Mouse (Mus musculus) thymus, adult 18-20 months (tissue): ENCODE measurements around the gene Tor1aip1.

Experiments
- DNase-seq, 2 experiments: peaks; one replicate each; pipeline ENCODE4 v3.0.0; 2022; ENCODE audit warnings: mixed read lengths in 2 of 2

The Tor1aip1 gene

DNA sequence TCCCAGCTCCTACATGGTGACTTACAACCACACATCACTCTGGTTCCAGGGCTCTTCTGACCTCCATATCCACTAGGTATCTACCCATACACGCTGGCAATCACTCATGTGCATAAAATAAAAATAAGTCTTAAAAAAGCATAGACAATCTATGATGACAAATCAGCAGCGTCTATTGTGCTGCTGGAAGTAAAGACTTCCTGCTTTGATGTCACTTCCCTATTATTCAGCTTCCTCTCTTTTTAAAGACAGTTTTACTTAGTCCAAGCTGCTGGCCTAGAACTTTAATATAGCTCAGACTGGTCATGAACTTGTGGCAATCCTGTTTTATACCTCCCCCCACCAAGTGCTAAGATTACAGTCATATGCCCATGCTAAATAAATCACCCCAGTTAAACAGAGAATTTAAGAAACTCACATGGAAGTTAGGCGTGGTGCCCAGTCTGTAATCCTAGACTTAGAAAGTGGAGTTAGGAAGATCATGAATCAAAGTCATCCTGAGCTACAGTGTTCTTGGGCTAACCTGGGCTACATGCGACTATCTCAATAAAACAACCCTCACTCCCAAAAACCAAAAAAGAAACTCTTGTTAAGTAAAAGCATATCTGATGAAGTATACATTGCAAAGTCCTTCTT is 7.8 kb downstream of the Tor1aip1 start:
- DNase-seq, result no peak

DNA sequence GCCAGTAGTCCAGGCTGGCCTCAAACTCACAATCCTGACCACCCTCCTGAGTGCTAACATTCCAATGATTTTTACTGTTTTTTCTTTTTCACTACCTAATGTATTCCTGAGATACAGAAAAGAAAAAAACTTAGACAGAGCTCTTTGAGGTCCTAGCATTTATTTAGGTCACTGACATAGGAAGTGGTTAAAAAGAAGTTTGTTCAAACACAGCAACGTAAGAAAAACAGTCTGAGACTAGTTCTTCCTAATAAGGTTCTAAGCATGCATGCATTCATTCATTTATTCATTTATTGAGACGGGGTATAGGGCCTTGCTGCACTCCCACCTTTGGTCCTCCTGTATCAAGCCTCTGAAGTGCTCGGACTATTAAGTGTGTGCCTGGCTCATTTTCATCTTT is 8.4 kb downstream of the Tor1aip1 start:
- DNase-seq, result no peak

DNA sequence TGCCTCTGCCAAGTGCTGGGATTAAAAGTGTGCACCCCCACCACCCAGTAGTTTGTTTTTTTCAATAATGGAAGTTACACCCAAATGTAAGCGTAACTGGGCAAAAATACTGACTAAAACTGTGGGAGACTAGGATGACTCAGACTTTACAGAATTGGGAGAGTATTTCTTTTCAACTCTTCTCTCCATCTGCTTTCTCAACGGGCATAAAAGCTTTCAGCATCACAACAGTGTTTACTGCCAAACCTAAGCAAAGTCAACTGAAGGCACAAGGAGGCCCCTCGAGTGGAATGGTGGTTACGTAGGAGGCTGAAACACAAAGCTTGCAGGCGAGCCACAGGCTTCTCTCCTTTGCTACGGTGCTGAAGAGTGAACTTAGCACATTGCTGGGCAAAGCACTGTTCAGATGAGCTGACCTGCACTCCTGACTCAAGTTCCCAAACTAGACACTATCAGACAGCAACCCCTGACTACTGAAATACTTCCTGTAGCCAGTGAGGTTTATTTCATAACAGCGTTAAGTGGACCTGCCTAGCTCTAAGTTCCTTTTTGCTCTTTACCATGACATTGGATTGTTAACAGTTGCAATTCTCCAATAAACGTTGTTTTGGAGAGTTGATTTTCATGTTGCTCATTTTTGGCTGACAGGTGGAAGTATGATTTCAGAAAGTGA is 11.3 kb downstream of the Tor1aip1 start:
- DNase-seq, result no peak

DNA sequence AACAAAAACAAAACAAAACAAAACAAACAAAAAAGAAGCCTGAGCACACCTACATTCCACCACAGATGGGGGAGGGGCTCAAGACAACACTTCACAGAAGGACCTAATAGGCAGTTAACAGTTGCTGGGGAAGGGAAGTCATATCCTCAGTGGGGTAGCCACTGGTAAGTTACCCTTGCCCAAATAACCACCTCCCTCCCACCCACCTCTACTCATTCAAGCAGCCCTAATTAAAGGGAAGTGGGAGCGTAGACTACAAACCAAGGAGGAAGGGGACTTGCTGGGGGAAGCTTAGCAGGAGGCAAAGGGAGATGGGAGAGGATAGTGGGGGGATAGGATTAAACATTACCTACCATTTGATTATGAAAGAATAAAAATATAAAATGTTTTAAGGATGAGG is 15.9 kb downstream of the Tor1aip1 start:
- no peak for DNase-seq

DNA sequence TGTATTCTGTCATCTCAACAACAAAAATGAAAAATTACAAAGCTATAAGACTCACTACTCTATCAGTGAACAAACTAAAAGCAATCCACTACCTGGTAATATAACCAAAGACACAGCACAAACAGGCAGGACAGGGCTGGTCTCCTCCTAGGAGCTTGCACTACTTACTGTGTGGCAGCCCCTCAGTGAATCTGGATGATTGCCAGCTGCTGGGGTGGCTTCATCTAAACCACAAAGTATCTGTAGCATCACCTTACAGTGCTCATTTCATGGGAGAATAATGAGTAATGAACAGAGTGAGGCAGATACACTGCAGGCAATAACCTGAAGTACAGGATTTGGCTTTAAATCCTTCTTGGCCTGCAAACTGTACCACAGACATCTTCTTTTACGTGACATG is 16.5 kb downstream of the Tor1aip1 start:
- DNase-seq, result no peak

DNA sequence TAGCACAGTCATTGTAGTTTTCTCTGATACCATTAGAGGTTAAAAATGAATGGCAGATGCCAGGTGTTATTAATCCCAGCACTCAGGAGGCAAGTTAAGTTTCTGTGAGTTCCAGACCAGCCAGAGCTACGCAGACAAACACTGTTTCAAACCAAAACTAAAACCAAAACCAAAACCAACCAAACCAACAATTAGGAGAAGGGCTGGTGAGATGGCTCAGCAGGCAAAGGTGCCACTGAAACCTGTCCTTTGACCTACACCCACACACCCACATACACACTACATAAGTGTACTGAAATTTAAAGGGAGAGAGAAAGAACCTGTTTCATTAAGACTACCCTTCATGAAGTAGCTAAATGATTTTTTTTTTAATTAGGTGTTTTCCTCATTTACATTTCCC is 27.3 kb downstream of the Tor1aip1 start:
- no peak for DNase-seq

DNA sequence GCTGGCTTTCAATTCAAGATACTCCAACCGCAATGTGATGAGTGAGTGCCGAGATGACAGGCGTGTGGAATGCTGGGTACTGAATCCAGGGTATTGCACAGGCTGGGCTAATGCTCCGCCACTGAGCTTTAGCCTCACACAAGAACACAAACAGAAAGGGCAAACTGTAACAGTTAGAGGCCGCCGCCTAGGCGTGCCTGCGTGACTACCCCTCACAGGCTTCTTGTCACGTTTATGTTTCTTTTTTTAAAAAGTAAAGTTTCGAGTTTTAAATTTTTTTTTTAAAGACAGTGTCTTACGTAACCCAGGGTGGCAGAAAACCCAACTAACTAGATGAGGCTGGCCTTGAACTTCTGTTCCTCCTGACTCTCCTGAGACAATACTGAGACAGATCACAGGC is 30.4 kb downstream of the Tor1aip1 start:
- no peak for DNase-seq

DNA sequence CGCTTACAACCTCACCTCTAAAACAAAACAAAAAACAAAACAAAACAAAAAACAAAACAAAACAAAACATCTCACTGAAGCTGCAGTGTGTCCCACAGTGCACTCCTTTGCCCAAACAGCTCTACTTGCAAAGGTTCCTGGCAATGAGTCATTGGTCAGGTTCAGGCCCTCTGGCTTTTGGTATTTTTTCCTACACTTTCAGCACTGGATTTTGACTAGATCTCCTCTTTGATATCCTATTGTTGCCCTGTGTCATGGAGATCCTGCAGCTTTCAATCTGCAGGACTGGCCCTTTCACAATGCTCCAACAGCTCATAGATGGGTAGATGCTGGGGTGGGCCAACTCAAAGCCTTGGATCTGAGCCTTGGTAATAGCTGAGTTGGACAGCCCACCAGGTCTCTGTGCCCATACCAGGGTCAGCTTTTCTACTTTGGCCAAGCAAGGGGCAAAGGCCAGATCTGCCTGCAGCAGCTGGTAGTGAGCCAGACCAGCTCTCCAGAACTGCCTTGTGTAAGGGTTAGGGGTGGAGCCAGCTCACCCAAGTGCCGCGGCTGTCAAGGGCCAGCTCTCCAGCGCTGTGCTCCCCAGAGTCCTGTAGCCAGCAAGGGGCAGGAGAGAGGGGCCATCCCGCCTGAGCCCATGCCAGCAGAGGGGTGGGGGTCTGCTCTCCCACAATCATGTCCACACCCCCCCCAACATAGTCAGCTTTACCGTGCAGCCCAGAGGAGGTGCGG is 32.9 kb downstream of the Tor1aip1 start:
- no peak for DNase-seq

DNA sequence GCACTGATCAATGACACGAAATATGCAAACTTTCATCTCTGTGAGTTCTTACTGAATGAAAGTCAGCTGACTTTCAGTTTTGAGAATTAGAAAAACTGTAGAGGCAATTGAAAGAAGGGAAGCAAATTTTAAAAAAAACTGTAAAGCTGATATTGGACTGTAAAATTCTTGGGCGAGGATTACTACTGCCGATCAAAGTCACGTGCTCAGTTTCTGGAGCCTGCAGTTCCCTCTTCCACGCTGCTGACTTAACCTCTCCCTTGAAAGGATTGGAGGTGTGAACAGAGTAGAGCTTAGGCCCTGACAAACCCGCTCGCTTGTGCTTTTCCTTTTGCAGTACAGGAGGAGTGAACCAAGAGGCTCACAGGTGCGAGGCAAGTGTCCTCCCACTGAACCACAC is 33.9 kb downstream of the Tor1aip1 start:
- DNase-seq, result no peak

DNA sequence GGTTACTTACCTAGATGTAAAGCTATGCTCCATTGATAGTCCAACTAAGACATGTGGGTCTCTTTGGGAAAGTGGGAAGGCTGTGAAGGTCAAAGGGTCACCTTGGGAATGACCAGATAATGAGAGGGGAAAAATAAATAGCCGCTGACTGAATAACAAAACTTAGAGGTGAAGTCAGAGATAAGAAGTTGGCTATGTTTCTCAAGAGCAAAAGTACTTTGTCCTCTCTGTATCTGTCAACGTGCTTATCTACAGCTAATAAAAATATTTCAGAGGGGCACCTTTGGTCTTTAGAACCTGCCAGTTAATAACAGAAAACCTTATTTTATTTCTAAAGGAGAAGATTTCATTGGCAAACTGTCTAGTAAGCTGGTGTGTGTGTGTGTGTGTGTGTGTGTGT is 40.7 kb downstream of the Tor1aip1 start:
- no peak for DNase-seq

DNA sequence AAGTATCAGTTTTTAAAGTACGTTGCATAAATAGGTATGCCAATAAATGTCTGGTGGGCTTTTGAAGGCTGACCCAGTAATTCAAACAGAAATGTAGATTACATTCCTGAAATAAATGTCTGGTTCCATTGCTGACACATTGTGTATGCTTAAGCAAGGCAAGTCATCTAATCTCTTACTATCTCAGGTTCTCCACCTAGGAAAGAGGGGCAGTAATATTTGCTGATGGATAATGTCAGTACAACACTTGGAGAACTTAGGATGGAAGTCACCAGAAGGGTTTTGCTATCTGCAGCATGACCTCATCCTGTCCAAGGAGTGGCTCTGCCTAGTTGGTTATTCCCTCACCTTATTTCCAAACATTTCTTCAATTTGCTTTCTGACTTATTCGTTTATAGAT is 41.8 kb downstream of the Tor1aip1 start:
- no peak for DNase-seq

DNA sequence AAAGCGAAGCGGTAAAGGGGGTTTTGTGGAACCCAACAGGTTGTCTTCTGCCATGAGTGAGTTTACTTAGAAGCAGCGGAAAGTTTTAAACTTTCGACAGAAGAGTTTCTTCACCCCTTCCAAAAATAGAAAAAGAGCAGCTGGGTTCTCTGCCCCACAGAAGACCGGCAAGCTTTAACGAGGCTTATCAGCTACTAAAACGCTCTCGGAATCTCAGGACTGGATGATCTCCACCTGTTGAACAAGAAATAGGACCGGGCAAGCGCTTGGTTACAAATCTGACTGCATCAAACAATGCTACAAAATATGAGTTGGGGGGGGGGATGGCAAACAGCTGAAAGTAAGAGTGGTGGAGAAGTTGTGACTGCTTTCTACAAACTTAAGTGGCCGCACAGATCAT is 45.9 kb downstream of the Tor1aip1 start:
- DNase-seq, result no peak

DNA sequence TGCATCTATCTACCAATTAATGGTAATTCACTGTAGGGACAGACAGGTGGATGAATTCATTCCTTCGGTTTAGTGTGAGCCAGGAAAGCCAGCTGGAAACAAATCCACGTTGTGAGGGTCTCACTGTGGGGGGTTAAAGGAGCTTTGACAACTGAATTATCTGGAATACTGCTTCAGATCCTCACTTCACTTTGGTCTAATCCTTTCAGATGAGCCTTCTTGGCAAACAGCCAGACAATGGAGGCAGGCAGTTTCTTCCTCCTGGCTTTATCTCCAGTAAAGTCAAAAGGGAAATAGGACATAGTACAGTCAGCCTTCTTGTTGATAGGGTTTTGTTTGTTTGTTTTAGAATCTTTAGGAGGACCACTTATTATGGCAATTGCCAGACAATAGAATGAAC is 46.9 kb downstream of the Tor1aip1 start:
- DNase-seq, result no peak

DNA sequence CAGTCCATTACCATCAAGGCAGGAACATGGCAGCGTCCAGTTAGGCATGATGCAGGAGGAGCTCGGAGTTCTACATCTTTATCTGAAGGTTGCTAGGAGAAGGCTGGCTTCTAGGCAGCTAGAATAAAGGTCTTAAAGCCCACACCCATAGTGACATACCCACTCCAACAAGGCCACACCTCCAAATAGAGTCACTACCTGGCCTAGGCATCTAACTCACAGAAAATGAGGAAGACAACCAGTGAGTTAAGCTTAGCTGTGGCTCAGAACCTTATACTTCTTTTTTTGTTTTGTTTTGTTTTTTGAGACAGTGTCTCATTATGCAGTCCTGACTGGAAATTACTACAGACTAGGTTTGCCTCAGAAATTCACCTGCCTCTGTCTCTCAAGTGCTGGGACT is 48.7 kb downstream of the Tor1aip1 start:
- no peak for DNase-seq

DNA sequence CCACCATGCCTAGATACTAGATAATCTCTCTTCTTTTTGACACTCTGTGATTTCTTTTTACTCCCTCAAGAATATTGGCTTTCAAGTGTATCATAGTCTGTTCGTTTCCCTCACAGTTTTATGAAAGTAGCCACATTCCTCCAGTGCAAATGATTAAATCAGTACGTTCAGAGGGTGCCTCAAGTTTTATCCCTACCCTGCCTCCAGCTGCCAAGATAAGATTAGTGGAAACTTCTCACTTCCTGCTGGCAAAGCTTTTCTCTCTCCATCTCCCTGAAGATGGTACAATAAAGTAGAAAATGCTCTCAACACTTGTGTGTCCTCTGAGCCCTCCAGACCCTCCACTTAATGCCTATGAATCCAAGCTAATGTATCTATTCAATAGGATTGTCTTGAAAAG is 61.3 kb downstream of the Tor1aip1 start:
- no peak for DNase-seq

DNA sequence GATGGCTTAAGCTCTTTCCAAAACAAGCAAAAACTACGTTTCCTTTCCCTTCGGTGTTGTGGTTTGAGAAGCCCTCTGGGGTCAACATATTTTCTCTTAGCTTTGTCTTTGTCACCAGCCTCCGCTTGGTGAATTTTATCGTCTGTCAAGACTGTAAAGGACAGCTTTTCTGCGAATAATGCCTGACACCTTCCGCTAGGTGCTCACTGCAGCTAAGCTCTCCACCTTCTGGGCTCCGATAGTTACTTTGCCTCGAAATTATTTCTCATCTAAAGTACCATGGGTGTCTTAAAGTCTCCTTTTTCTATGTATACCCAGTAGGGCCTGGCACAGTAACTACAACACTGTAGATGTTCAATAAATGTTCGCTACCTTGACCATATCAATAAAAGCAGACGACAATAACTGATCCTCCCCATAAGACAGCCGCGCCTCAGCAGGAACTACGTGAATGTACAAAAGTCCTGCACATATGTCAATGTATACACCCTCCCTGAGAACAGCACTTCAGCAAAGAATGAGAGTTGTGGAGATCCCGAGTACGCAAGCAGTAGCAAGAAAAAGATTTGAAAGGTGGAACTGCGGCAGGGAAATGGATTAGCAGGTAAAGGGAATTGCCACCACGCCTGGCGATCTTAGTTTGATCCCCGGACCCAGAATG is 62.4 kb downstream of the Tor1aip1 start:
- peak in 1 of 2 experiments; percentile 3 for DNase-seq

DNA sequence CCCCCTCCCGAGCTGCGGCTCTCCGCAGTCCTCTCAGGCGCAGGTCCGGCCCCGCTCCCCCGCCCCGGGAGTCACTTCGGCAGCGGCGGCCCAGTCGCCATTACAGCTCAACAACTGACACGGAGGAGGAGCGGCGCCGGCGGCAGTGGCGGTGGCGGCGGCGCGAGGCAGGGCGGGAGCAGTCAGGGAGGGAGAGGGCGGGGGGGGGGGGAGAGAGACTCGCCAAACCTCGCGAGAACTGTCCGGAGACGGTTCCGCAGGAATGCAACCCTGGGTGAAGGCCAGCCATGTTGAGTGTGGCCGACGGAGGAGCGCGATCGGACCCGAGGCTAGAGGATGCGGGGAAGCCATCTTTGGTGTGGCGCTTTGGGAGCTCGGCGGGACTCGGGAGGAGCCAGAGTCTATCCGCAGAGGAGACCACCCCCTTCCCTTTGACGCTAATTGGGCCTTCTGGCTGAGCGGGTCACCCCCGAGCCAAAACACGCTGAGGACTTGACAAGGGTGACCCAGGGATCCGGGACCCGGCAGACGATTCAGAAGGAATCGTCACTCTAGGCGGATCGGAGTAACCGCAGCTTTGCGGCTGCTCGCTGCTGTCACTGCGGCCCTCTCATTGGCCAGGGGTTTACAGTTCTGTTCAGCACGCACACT is 63.1 kb downstream of the Tor1aip1 start, which contains the start of gene Cep350:
Gene Cep350, minus strand, starts transcription at position 188 of the 651 bp plus-strand sequence.
- peak; percentile 95 to 97 for DNase-seq

DNA sequence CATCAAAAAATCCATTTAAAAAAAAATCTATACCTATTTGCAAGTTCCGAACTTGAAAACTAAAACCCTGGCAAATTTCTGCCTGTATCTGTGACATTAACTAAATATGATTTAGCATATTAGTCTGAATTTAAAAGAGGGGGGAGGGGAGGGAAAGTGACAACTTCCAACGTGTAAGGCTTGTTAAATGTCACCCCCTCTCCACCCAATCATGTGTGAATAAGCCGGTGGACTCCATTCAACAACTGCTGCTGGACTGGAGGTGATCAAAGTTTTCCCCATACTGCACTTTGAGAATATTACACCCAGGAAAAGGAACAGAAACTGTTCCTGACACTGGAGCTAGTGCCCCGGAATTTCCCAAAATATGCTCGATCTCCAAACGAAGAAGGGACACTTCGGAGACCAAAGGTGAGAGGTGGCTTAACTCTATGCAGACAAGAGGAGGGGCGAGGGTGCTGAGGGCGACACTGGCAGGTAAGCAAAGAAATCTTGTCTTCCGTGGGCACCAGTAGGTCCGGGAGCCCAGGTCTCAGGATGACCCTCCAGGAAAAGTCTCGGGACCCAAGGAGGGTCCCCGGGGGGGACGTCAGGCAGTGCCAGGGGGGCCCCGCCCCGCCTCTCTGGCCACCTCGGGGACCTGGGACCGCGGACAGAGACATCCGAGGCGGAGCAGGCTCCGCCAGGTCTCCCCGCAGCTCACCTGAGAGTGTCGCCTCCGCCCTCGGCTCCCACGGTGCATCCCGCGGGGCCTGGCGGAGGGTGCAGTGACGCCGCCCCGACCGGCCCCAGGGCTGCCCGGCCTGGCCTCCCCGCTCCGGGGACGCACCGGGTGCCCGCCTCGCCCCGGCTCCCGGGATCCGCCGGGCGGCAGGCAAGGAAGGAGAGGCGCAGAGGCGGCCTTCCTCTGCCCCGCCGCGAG is 63.9 kb downstream of the Tor1aip1 start:
- peak in 1 of 2 experiments; percentile 62 for DNase-seq
